Mouse (Mus musculus) cerebellum, adult 2 months (tissue): ENCODE measurements around the gene Taar8b.
"Not testable (repeated sequence)": the region's sequence is repeated elsewhere in the genome, so short reads cannot be mapped to it uniquely, and the experiment has no call there.

Source experiments
- CTCF ChIP-seq: fragments of 200-500 bp; IDR thresholded peaks from 2 replicates; pipeline ENCODE4 v1.5.1; 2011; ENCODE audit warnings: low read depth, mild to moderate bottlenecking, control low read depth, low read length, moderate library complexity, borderline replicate concordance; ENCODE audit not compliant: insufficient read depth
- POLR2A ChIP-seq: fragments of 200-500 bp; IDR thresholded peaks from 2 replicates; pipeline ENCODE4 v1.6.1; 2011; ENCODE audit warnings: low read length, control low read depth, borderline replicate concordance; ENCODE audit not compliant: insufficient read depth

DNA sequence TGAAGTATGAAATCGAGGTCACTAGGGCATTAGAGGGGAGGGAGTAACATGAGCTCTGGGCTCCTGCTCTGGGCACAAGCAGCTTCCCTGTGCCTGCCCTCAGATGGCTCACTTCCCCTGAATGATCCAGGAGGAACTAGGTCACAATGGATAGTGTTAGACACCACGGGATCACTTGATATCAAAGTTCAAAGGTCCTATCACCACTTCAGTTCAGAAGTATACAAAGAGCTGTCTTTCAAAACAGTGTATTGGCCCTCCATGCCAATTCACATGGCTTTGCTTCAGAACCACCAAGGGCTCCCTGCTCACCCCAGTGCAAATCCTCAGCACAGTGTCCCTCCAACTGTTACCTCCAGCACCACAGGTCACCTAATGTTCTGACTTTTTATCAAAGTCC is 17.3 kb downstream of the Taar8b start:
- not testable (repeated sequence) for TF ChIP-seq POLR2A, CTCF
